Mouse (Mus musculus) liver, adult 2 months (tissue): ENCODE measurements around the gene Nfatc2. TPM values are rescaled to one million over a fixed set of nuclear protein-coding genes. Genes with fewer than 3 reads are reported as not detected.

Experiments
- DNase-seq: peaks from one replicate; pipeline ENCODE4 v3.0.0-alpha.2; 2011; ENCODE audit warnings: low read depth, low spot score; ENCODE audit errors: extremely low read depth
- H3K27ac ChIP-seq: fragments of 200-500 bp; replicated peaks from 2 replicates; pipeline ENCODE4 v1.5.1; 2012; ENCODE audit warnings: low read depth, mild to moderate bottlenecking, control low read depth, inconsistent platforms, low read length; ENCODE audit not compliant: insufficient read depth
- H3K27me3 ChIP-seq: fragments of 200-500 bp; 2 replicates; pipeline ENCODE4 v1.6.1; 2012; ENCODE audit warnings: mild to moderate bottlenecking, moderate library complexity, low read length, inconsistent platforms; ENCODE audit not compliant: control insufficient read depth, insufficient read depth
- H3K36me3 ChIP-seq: fragments of 200-500 bp; 2 replicates; pipeline ENCODE4 v1.6.1; 2012; ENCODE audit warnings: low read length, inconsistent platforms; ENCODE audit not compliant: control insufficient read depth, insufficient read depth
- H3K4me1 ChIP-seq: fragments of 200-500 bp; 2 replicates; pipeline ENCODE4 v1.6.1; 2011; ENCODE audit warnings: low read length; ENCODE audit not compliant: control insufficient read depth, insufficient read depth
- H3K4me3 ChIP-seq: fragments of 200-500 bp; 2 replicates; pipeline ENCODE4 v1.5.1; 2011; ENCODE audit warnings: low read depth, mild to moderate bottlenecking, control low read depth, low read length, moderate library complexity; ENCODE audit not compliant: insufficient read depth
- H3K79me2 ChIP-seq: fragments of 200-500 bp; 2 replicates; pipeline ENCODE4 v1.6.1; 2012; ENCODE audit warnings: inconsistent platforms, mild to moderate bottlenecking, low read length, moderate library complexity; ENCODE audit not compliant: control insufficient read depth, insufficient read depth
- H3K9ac ChIP-seq: fragments of 200-500 bp; 2 replicates; pipeline ENCODE4 v1.6.1; 2012; ENCODE audit warnings: low read depth, mild to moderate bottlenecking, control low read depth, inconsistent platforms, low read length
- CTCF ChIP-seq: fragments of 200-500 bp; IDR thresholded peaks from 2 replicates; pipeline ENCODE4 v1.5.1; 2011; ENCODE audit warnings: low read depth, low read length, control low read depth
- POLR2A ChIP-seq: fragments of 200-500 bp; IDR thresholded peaks from 2 replicates; pipeline ENCODE4 v1.6.1; 2011; ENCODE audit warnings: low read length, control low read depth; ENCODE audit not compliant: insufficient read depth; ENCODE audit errors: extremely low read depth
- WGBS: fragments of 180-500 bp; shearing (Covaris S2); methylation state at CpG from one replicate; pipeline ENCODE4 v1.1.7; 2018; 5-methylcytosine and 5-hydroxymethylcytosine counted together
- polyA plus RNA-seq: library from polyadenylated mRNA; depleted of rRNA; stranded (reverse); fragments of >200 nt; gene quantifications from 2 replicates; pipeline ENCODE4 v1.2.3, GENCODE M21; 2012
- total RNA-seq: library from RNA; depleted of rRNA; stranded (reverse); fragments of >200 nt; gene quantifications from 2 replicates; pipeline ENCODE4 v1.2.3, GENCODE M21; 2014

Nfatc2 gene
- total and polyA plus RNA-seq, 2 experiments = 0.09 to 0.20 TPM

DNA sequence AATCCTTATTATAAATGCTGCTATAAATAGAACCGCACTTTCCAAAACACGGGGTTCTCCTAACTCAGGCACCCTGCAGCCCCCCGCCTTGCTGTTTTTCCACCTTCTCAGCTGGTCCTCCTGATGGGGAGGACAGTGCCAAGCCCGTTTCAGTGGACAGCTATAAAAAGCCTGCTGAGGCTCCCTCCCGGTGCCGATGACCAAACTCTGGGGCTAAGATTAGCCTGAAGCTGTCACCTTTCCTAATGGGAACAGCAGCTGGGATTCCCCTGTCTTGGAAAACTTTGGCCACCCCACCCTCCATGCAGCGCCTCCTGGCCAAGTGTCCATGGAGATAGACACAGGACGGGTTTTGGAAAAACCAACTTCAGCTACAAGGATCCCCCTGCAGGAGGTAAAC is 81.9 kb downstream of the Nfatc2 start:
- Histone ChIP-seq H3K27me3 (no peaks in the 10 kb centered on the region), H3K27ac (no peak overlapping the region), H3K4me3 (no peak overlapping the region), H3K4me1 (no peaks in the 10 kb centered on the region), H3K79me2 (no peaks in the 10 kb centered on the region), H3K9ac (no peak overlapping the region), H3K36me3 (no peaks in the 10 kb centered on the region)
- TF ChIP-seq CTCF = no peak
- TF ChIP-seq POLR2A = no peak
- no peak for DNase-seq
- WGBS = 89% methylated on average over 8 of the region's 8 CpGs

DNA sequence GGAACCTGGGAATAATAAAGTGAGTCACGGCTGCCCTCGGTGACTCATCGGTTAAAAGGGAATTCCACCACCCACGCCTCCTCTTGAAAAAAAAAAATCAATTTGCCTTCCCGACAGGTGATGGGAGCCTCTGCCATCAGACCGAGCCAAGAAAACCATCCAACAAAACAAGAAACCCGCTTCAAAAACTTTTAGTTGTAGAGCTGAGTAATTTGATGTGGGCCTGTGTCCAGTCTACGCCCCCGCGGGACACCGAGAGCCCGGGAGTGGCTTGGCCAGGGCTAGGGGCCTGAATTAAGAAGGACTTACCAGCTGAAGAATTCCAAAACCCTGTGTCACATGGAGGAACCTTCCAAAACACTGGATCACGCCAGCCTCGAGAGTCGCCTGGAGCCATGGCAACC is 83.2 kb downstream of the Nfatc2 start:
- Histone ChIP-seq H3K36me3 (no peaks in the 10 kb centered on the region), H3K79me2 (no peaks in the 10 kb centered on the region), H3K4me1 (no peaks in the 10 kb centered on the region), H3K27me3 (no peaks in the 10 kb centered on the region), H3K9ac (no peak overlapping the region), H3K27ac (no peak overlapping the region), H3K4me3 (no peak overlapping the region)
- DNase-seq = no peak
- WGBS = 37% methylated on average over 15 of the region's 15 CpGs
- TF ChIP-seq POLR2A (no peak), CTCF (no peak)

DNA sequence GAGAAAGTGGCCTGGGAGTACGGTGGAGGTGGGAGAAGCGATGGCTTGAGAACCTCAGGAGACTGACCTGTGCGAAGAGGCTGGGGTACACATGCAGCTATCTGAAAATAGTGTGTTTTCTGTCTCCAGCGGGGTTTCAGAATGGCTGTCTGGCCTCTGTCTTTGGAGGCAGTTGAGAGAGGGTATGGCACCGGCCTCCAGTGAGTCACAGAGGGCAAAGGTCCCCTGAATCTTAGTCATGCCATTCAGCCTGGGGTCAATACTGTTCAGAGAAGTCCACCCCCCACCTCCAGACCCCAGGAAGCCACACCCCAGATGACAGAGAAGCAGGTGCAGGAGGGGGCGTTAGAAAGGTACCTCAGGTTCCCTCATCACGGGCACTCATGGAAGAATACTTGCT is 83.7 kb downstream of the Nfatc2 start:
- Histone ChIP-seq H3K9ac (no peak overlapping the region), H3K27me3 (no peaks in the 10 kb centered on the region), H3K4me1 (no peaks in the 10 kb centered on the region), H3K79me2 (no peaks in the 10 kb centered on the region), H3K4me3 (no peak overlapping the region), H3K36me3 (no peaks in the 10 kb centered on the region), H3K27ac (no peak overlapping the region)
- TF ChIP-seq CTCF = no peak
- no peak for TF ChIP-seq POLR2A
- DNase-seq = no peak
- WGBS = 81% methylated on average over 7 of the region's 7 CpGs

DNA sequence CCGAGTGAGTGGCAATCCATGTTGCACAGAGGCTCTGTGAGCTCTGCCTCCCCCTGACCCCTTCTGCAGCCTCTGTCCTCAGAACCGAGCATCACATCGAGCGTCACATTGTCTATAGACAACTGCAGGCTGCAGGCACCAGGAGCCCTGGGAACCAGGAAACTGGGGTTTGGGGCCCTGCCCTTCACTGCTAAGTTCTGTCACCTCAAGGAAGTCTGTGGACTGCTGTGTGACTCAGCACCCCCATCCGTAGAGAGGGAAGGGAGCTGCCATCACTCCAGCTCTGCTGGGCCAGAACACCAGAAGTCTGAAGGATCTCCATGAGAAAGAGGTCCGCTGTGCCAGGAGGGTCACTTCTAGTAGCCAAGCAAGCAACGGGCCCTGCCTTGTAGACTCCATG is 84.7 kb downstream of the Nfatc2 start:
- 89% methylated on average over 7 of the region's 7 CpGs for WGBS
- Histone ChIP-seq H3K27ac (no peak overlapping the region), H3K79me2 (no peaks in the 10 kb centered on the region), H3K9ac (no peak overlapping the region), H3K27me3 (no peaks in the 10 kb centered on the region), H3K4me3 (no peak overlapping the region), H3K36me3 (no peaks in the 10 kb centered on the region), H3K4me1 (no peaks in the 10 kb centered on the region)
- no peak for TF ChIP-seq CTCF
- no peak for TF ChIP-seq POLR2A
- DNase-seq = no peak

DNA sequence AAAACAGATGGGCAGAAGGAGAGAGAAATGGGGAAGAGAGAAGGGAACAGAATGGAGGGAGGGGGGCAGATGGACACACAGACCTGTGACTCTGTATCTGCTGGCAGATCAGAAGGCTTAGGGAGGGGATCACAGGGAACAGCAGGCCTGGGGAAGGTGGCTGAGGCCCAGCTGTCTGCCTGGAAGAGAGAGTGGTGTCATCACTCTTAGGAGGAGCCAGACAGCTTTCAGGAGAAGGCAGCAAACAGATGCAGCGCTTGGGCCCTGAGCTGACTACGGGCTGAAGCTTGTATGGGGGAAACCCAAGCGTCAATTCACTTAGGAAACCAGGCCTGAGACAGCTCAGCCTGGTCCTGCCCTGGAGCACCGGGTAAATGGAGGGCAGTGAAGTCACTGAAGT is 86.0 kb downstream of the Nfatc2 start:
- H3K27ac ChIP-seq = no peak overlapping the region
- H3K79me2 ChIP-seq = no peaks in the 10 kb centered on the region
- no peak overlapping the region for H3K9ac ChIP-seq
- no peaks in the 10 kb centered on the region for H3K4me1 ChIP-seq
- H3K27me3 ChIP-seq = no peaks in the 10 kb centered on the region
- no peak overlapping the region for H3K4me3 ChIP-seq
- TF ChIP-seq CTCF (no peak), POLR2A (no peak)
- no peaks in the 10 kb centered on the region for H3K36me3 ChIP-seq
- 88% methylated on average over 4 of the region's 4 CpGs for WGBS
- DNase-seq = no peak

DNA sequence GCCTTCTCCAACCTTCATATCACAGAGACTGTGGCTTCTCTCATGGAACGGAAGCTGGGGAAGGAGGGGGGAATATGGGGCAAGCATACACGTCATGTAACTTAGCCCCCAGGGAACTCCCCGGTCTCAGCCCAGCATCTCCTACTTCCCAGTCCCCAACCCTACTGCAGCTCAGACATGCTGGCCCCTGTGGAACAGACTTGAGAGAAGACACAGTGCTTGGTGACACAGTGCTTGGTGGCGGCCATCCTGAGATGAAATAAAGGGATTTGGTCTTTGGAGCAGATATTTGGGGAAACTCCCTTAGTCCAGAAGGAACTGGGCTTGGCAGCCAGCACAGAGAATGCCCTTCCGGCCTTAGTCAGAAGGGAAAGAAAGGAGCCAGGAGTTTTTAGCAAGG is 87.3 kb downstream of the Nfatc2 start:
- no peak for TF ChIP-seq POLR2A
- TF ChIP-seq CTCF = no peak
- Histone ChIP-seq H3K27ac (no peak overlapping the region), H3K4me3 (no peak overlapping the region), H3K27me3 (no peaks in the 10 kb centered on the region), H3K4me1 (no peaks in the 10 kb centered on the region), H3K9ac (no peak overlapping the region), H3K79me2 (no peaks in the 10 kb centered on the region), H3K36me3 (no peaks in the 10 kb centered on the region)
- 89% methylated on average over 5 of the region's 5 CpGs for WGBS
- DNase-seq = no peak
